Mouse (Mus musculus) A20 (cell line): ENCODE data around the gene Tmem170b.

ENCODE experiments used
- DNase-seq: peaks from one replicate; pipeline ENCODE4 v3.0.0-alpha.2; 2011; ENCODE audit warnings: low read depth, low spot score

Tmem170b gene

GRCm38 (mm10) chr13:41614539-41614938 is 8.8 kb downstream of the Tmem170b start:
- no peak for DNase-seq

- no peak for DNase-seq
These were observed 9.3 kb downstream of the Tmem170b start for GRCm38 (mm10) chr13:41614982-41615381.

GRCm38 (mm10) chr13:41619470-41619869 is 13.8 kb downstream of the Tmem170b start:
- no peak for DNase-seq

- no peak for DNase-seq
These were observed 14.4 kb downstream of the Tmem170b start for GRCm38 (mm10) chr13:41620132-41620531.

- DNase-seq = no peak
These were observed 18.4 kb downstream of the Tmem170b start for GRCm38 (mm10) chr13:41624123-41624522.

- no peak for DNase-seq
These were observed 19.5 kb downstream of the Tmem170b start for GRCm38 (mm10) chr13:41625248-41625647.

GRCm38 (mm10) chr13:41627277-41627916 is 21.7 kb downstream of the Tmem170b start:
- DNase-seq = no peak

- peak; percentile 71 for DNase-seq
These were observed 28.7 kb downstream of the Tmem170b start for GRCm38 (mm10) chr13:41634401-41634818.

- DNase-seq = no peak
These were observed 32.4 kb downstream of the Tmem170b start for GRCm38 (mm10) chr13:41638083-41638482.

- DNase-seq = peak; percentile 56
These were observed 37.1 kb downstream of the Tmem170b start for GRCm38 (mm10) chr13:41642851-41643250.

- no peak for DNase-seq
These were observed 38.1 kb downstream of the Tmem170b start for GRCm38 (mm10) chr13:41643798-41644197.

GRCm38 (mm10) chr13:41644591-41645482 is 39.1 kb downstream of the Tmem170b start:
- DNase-seq = no peak

- no peak for DNase-seq
These were observed 39.8 kb downstream of the Tmem170b start for GRCm38 (mm10) chr13:41645483-41645859.

GRCm38 (mm10) chr13:41647976-41648375 is 42.3 kb downstream of the Tmem170b start:
- no peak for DNase-seq

GRCm38 (mm10) chr13:41650665-41651064 is 45.0 kb downstream of the Tmem170b start:
- peak; percentile 12 for DNase-seq

GRCm38 (mm10) chr13:41653791-41654190 is 48.1 kb downstream of the Tmem170b start:
- DNase-seq = no peak

- DNase-seq = no peak
These were observed 49.9 kb downstream of the Tmem170b start for GRCm38 (mm10) chr13:41655576-41656090.

- no peak for DNase-seq
These were observed 54.5 kb downstream of the Tmem170b start for GRCm38 (mm10) chr13:41660052-41660793.

- DNase-seq = no peak
These were observed 55.4 kb downstream of the Tmem170b start for GRCm38 (mm10) chr13:41661116-41661515.

GRCm38 (mm10) chr13:41662401-41663070 is 56.8 kb downstream of the Tmem170b start:
- no peak for DNase-seq

GRCm38 (mm10) chr13:41663501-41664195 is 57.9 kb downstream of the Tmem170b start:
- no peak for DNase-seq
